Mouse (Mus musculus) ES-Bruce4 (cell line): ENCODE results near the gene Rbfox3.

Experiments used
- CTCF ChIP-seq: IDR thresholded peaks from one replicate; pipeline ENCODE4 v1.8.1; 2011; ENCODE audit warnings: low read depth, low read length
- POLR2A ChIP-seq: IDR thresholded peaks from one replicate; pipeline ENCODE4 v1.8.1; 2011; ENCODE audit warnings: low read length; ENCODE audit not compliant: insufficient read depth

DNA sequence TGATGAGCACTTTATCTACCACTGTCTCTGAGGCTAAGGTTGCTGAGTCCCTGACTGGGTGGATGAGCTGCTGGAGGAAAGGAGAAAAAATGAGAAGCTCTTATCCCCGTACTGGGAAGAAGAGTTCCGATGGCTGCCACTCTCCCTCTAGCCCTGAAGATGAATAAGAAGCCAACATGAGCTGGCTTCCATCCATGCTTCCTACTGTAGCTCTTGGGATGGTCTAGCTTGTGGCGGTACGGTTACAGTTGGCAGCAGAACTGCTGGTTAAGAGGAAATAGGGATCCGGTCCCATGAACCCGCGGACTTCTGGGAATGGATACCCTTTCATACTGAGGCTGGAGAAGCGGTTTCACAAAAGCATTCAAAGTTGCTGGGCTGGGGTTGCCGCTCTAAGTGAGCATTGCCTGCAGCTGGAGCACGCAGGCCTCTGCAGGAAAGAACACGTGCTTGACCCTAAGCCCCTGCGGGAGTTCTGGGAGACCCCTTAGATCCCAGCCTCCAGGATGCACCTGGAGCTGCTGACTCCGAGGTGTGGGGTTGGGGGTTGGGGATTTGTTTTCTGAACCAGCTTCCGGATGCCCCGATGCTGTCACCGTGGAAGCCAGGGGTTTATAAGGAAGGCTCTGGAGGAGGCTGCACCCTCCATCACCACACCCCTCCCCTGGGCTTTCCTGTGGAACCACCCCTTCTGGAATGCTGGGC, 215.0 kb downstream of the Rbfox3 start:
- TF ChIP-seq CTCF (no peak), POLR2A (no peak)
